Mouse (Mus musculus): Measurements from ENCODE around the gene Tnnt3.

The Tnnt3 gene

GRCm38 (mm10) chr7:142545967-142546366, 47.3 kb downstream of the Tnnt3 start:
- DNase-seq, result no peak

DNA sequence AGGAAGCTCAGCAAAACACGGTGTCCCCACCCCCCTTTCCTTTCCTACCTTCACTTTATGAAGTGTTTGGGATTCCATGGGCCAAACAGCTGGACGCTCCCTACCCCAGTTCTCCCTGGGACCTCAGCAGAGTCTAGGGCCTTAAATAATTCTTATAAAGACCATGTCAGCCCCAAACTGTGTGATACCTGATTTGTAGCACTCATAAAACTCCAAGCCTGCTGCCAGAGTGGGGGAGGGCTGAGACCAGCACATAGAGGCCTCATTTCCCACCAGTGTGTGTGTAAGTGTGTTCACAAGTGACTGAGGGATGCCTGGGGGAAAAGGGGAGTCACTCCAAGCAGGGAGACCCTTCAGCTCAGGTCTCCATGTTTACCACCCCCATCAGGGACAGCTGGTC, 49.2 kb downstream of the Tnnt3 start:
- DNase-seq, result no peak

DNA sequence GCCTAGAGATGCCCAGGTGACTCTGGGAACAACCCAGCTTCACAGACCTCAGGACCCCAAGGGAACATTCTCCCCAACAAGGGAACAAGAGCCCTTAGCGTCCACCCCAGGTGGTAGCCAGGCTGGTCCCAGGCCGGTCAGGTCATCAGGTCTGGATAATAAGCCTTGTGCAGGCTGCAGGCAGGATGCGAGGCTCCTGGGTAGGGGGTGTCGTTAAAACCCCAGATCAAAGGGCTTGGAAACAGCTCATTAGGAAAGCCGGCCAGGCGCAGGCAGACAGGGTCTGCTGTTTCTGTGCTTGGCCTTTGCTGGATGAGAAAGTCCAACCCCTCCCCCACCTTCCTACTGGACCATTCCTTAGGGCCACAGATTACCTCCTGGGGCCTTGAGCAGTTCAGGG, 50.1 kb downstream of the Tnnt3 start:
- DNase-seq, result no peak

GRCm38 (mm10) chr7:142549941-142550763, 51.5 kb downstream of the Tnnt3 start:
- DNase-seq, result no peak

- no peak for DNase-seq
Observed at GRCm38 (mm10) chr7:142550935-142551373, 52.3 kb downstream of the Tnnt3 start.

DNA sequence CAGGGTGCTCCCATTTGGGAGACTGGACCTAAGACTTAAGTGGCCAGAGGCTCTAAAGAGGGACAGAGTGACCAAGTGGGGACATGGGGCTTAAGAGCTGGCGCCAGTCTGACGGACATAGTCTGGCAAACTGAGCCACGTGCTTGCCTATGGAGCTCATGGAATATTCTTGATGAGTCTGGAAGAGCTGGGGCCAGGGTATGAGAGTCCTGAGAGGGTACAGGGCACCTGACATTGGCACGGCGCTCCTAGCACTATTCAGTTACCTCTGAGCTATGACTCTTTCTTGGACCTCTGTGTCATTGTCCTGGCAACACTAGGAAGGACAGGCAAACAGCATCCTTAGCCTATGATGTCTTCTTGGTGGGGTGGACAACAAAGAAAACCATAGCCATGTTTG, 53.1 kb downstream of the Tnnt3 start:
- no peak for DNase-seq

DNA sequence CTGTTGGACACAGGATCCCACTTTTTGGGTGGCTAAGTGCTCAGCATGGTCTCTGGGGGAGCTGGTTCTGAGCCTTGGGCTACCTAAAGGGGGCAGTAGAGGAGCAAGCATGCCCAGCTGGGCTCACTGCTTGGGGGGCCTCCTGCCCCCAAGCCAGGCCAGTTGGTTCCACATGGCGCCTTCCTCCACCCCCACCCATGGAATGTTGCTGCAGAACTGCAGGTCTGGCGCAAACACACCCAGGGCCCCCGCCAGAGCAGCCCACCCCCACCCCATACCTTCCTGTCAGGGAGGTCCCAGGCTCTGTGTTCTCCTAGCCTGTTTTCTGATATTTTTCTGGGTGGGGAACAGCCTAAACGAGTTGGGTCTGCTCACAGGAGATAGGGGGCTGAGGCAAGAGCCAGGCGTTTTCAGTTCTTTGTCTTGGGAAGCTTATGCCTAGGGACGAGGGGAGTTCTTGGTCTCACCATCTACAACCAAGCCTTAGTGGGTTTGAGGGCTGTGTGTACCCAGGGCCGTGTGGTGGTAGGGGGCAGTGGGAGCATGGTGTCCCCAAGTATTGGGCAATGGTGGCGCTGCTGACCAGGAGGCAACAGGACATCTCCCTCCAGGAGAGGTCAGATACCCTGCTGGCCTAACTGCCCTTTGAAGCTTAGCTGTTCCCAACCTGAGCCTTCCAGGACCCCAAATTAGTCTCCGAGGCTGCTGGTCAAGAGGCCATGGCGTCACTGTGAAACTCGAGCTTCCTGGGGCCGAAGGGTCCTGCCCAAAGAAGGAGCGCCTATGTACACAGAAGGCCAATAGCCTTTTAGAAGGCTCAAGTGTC, 54.2 kb downstream of the Tnnt3 start:
- no peak for DNase-seq

DNA sequence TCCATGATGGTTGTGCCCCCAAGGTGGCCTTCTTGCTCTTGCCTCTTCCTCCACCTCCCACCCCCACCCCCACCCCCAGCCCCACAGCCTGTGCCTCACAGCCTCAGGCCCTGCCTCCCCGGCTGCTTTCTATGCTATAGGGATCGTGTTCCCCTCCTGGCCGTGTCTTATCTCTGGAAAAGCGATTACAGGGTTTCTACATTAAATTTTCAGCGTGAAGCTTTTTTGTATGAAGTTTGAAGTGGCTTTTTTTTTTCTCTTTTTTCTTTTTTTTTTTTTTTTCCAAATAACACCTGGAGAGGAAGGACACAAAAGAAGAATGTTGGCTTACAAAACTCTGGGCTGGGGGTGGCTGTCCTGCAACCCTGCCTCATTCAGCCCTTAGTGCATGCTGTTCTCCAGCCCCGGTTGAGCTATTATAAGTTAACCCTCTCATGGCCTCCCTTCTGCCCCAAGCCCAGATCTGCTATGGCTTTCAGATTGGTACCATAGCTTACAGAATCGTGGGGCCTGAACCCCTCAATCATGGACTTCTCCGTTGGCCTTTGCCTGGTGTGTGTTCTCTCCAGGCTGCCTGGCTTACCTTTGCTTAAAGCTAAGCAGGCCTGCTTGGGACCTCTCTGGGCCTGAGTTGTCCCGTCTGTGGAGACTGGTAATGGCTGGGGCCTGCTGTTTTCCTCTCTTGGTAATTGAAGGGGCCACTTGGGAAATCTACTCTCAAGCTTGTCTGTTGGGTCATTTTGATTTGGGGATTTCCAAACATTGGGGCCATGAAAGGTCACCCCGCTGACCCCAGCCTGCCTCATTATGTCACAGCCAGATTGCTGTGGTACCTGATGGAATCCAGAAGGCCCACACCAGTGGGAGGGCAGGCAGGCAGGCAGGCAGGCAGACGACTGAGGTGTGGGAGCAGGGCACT, 55.0 kb downstream of the Tnnt3 start:
- DNase-seq, result no peak

- DNase-seq, result no peak
Observed at GRCm38 (mm10) chr7:142554625-142555024, 56.0 kb downstream of the Tnnt3 start.

GRCm38 (mm10) chr7:142555366-142556088, 56.9 kb downstream of the Tnnt3 start:
- DNase-seq, result no peak

DNA sequence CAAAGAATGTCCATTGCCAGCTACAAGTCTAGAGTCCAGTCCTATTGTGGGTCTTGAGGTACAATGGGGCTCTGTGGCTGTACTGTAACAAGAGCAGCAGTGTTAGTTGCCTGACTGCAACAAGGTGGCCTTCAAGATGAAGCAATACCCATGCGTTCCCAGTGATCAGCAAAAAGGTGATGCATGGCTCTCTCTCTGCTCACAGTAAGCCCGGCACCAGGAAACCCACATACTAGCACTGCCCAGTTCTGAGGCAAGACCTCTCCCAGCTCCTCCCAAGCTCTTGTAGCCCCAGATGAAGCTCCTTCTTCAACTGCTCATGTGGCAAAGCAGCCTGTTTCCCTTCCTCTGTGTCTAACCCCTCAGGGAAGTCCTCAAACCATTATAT, 57.4 kb downstream of the Tnnt3 start:
- no peak for DNase-seq

DNA sequence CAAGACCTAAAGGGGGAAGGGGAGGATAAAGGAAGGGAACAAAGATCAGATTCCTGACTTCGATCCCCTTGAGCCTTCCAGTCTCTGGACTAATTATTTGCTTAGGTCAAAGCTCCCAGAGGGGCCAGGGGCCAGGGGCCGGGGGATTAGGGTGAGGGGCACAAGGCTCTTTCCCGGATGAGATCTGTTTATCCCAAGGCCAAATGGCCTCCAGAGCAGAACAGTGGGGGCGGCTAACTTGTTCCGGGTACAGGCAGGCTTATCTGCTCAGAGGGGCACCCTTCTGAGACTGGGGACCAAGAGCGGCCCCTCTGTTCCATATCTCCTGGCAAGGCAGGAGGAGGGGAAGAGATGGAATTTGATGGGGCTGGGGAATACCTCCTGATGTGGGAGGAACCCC, 59.1 kb downstream of the Tnnt3 start:
- no peak for DNase-seq

DNA sequence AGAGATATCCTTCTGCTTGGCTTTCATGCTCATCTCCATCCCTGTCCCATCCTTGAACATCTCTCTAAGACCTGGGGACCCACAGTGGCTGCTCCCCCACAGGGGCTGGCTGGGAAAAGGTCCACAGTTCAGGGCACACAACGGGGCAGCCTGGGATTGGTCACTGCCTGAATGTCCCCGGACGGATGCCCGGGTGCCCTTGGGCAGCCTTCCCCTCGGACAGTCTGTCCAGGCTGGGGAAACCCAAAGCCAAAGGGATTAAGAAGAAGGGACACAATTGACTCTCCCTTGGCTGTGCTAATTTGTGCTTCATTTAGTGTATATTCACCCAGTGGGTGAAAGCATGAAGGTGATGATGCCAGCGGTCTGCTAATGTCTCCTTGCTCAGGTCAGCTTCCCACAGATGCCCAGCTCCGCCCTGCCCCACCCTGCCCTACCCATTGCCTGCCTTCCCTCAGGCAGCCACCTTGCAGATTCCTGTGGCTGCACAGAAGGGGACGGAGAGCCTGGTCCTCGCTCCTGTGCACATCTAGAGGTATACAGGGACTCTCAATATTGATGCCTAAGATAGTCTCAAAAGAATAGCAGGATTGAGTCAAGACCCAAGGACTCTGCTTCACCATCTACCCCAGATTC, 60.0 kb downstream of the Tnnt3 start:
- DNase-seq, result no peak

GRCm38 (mm10) chr7:142559651-142560175, 61.1 kb downstream of the Tnnt3 start:
- no peak for DNase-seq

- no peak for DNase-seq
Observed at GRCm38 (mm10) chr7:142560942-142561855, 62.6 kb downstream of the Tnnt3 start.

- DNase-seq, result no peak
Observed at GRCm38 (mm10) chr7:142561856-142562404, 63.3 kb downstream of the Tnnt3 start.

DNA sequence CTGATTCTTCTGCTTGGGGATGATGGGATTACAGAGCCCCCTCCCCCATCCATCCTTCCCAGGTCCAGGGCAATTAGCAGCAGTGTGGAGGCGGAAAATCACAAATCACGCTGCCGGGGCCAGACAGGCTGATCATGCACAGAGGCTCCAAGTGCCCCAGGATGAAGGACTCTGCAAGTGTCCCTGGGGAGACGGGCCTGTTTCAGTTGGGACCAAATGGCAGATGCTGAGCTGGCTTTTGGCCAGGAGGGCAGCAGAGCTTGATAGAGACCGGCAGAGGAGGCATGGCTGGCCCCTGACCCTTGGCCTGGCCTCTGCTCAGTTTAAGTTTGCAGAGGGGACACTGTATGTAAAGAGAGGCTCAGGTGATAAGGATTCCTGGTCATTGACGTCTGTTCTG, 64.5 kb downstream of the Tnnt3 start:
- no peak for DNase-seq

GRCm38 (mm10) chr7:142564955-142565643, 66.5 kb downstream of the Tnnt3 start:
- no peak for DNase-seq

Measured in B cell, adult 2 months (primary cell).